Mouse (Mus musculus): ENCODE results near the gene Il7r.

Gene Il7r

DNA sequence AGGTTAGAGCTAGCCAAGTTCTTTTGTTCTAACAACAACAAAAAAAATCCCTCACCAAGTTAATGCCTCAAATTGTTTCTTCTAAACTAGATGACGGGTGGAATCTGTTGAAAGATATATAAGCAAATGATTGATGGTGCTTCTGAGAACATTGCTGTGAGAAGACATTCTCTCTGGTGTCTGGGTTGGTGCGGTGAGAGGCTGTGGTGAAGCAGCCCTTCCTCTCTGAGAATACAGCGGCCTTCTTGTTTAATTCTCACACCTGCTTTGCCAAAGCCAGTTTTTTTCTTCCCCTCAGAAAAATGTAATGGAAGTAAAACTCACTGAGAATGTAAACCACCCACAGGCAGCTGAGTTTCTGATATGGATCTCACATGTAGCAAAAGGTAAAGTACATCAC, 57.8 kb downstream of the Il7r start:
- DNase-seq (ENCODE audit: low spot score in 2 of 2), result no peak

DNA sequence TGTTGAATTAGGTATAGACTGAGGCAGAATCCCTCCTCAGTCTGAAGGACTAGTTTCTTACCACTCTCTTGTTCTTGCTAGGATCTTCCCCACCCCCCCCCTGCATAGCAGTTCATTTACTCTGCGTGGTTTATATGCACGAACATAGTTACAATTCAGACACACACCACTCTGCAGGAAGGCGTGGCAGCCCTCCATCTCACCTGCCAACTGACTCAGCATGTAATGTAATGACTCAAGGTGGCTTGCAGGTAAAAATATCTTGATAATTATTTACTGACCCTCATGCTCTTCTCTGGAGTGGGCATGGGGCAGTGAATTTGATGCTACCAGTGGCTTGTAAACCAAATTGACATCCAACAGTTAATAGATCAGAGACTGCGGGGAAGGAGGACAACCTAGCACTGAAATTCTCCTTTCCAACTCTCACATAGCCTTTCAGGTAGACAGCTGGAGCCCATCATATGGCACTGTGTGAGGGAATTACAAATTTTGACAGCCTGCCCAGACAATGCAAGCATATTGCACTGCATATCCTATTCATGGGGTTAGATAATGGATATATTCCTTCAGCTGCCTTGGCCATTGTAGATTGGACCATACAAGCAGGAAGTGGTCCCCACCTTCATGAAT, 58.8 kb downstream of the Il7r start:
- DNase-seq (ENCODE audit: low spot score in 2 of 2), result no peak

DNA sequence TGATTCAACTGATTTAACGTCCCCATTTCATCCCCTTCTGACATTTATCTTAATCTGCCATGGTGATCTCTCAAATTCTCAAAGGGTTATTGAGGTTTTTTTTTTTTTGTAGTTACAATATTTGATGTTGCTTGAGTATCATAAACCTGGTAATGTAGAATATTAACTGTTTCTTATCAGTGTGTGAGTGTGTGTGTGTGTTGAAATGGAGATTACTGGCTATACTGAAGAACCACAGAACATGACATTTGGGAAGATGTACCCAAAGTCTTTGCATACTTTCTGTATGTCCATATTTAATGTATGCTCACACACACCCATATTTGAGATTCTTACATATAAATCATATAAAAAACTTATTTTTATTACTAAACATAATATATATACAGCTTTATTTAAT, 65.9 kb downstream of the Il7r start:
- DNase-seq (ENCODE audit: low spot score in 2 of 2), result no peak

DNA sequence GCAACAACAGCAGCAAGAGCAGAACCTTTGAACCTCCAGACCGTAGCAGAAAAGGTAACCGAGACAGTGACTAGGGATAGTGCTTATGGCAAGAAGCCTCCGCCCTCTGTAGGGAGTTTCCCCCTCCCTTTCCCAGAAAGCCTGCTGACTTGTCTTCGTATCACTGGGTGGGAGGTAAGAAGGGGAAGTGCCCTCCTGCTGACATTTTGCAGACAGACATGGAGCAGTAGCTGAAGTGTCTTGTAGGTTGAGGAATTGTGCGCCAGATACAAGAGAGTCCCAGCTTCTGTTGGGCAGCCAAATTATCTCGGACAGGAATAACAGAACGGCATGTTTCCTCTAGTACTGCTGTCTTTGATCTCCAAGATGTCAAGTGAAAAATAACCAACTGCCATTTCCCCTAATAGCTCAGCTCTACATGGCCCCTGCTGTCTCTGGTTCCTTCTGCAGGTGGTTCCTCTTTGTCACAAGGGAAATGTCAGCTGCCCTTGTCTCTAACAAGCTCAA, 66.4 kb downstream of the Il7r start:
- DNase-seq (ENCODE audit: low spot score in 2 of 2), result no peak
